Mouse (Mus musculus) embryonic facial prominence, embryonic 12.5 days (tissue): ENCODE measurements around the gene Cdkl1. TPM values are rescaled to one million over a fixed set of nuclear protein-coding genes. Genes with fewer than 3 reads are reported as not detected.

ENCODE experiments used
- ATAC-seq: fragments of 200-750 bp; cut with Nextera tagmentation; 2 replicates; pipeline ENCODE4 v1.8.0; 2017; ENCODE audit not compliant: insufficient number of reproducible peaks, insufficient read depth, low FRiP score, low TSS enrichment
- H3K27ac ChIP-seq: fragments of 300-500 bp; sonication (generic); 2 replicates; pipeline ENCODE4 v1.5.1; 2016; ENCODE audit warnings: mild to moderate bottlenecking
- H3K27me3 ChIP-seq: fragments of 300-500 bp; sonication (generic); 2 replicates; pipeline ENCODE4 v1.6.1; 2016; ENCODE audit warnings: mild to moderate bottlenecking, moderate library complexity
- H3K36me3 ChIP-seq: fragments of 300-500 bp; sonication (generic); 2 replicates; pipeline ENCODE4 v1.6.1; 2016; ENCODE audit warnings: mild to moderate bottlenecking
- H3K4me1 ChIP-seq: fragments of 300-500 bp; sonication (generic); 2 replicates; pipeline ENCODE4 v1.6.1; 2016
- H3K4me2 ChIP-seq: fragments of 300-500 bp; sonication (generic); replicated peaks from 2 replicates; pipeline ENCODE4 v1.6.1; 2016; ENCODE audit warnings: mild to moderate bottlenecking, moderate library complexity
- H3K4me3 ChIP-seq: fragments of 300-500 bp; sonication (generic); 2 replicates; pipeline ENCODE4 v1.5.1; 2016; ENCODE audit warnings: mild to moderate bottlenecking
- H3K9ac ChIP-seq: fragments of 300-500 bp; sonication (generic); 2 replicates; pipeline ENCODE4 v1.6.1; 2016; ENCODE audit warnings: mild to moderate bottlenecking, moderate library complexity
- H3K9me3 ChIP-seq: fragments of 300-500 bp; sonication (generic); 2 replicates; pipeline ENCODE4 v1.6.1; 2016; ENCODE audit warnings: mild to moderate bottlenecking, moderate library complexity
- WGBS: fragments of 180-500 bp; shearing (Covaris S2); methylation state at CpG from one replicate; pipeline ENCODE4 v1.1.7; 2016; 5-methylcytosine and 5-hydroxymethylcytosine counted together
- polyA plus RNA-seq: library from polyadenylated mRNA; unstranded; fragments of >200 nt; fragmentation: Nextera tagmentation; extraction: Ambion mirVana; gene quantifications from 2 replicates; pipeline ENCODE4 v1.2.1, GENCODE M21; 2016

Gene Cdkl1
- polyA plus RNA-seq, 1 experiment from 2014 or later: 1.3 TPM

DNA sequence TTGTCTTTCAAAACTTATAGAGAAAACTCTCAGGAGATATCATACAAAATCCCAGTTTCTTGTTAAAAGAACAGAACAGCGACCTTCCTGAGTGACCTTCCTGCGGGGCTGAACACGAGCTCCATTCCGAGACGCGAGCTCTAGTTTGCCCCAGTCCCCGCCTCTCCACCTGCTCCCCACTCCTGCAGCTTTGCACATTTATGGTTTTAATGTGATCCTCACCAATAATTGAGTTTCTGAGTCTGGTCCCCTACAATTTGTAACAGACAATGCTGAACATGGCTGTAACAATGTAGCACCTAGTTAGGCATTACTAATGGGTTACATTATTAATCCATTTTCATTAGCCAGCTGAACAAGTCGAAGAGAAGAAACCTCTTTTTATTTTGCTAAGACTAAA is 9.6 kb downstream of the Cdkl1 start:
- no peaks in the 10 kb centered on the region for H3K36me3 ChIP-seq
- ATAC-seq: no peak
- no peak overlapping the region for H3K9ac ChIP-seq
- WGBS: 66% methylated on average over 8 of the region's 8 CpGs
- no peak overlapping the region for H3K4me2 ChIP-seq
- no peaks in the 10 kb centered on the region for H3K4me1 ChIP-seq
- no peak overlapping the region for H3K27ac ChIP-seq
- no peaks in the 10 kb centered on the region for H3K9me3 ChIP-seq
- H3K4me3 ChIP-seq: no peak overlapping the region
- H3K27me3 ChIP-seq: no peaks in the 10 kb centered on the region

DNA sequence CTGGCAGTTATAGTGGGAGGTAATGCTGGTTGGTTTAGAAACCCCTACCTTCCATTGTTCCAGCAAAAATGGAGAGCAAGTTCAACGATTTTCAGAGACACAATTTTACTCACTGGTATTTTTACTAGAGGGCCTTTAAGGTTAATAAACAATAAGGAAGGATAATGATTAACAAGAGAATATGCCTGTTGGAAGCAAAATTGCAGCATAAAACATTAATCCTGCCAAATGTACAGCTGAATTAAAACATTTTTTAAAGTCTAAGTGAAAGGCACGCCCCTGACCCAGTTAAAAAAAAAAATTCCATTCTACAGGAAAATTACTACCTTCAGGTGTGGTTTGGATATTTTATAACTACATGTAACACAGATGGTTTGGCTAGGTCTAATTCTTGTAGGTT is 13.1 kb downstream of the Cdkl1 start:
- 86% methylated on average over 2 of the region's 2 CpGs for whole genome bisulfite sequencing
- H3K9me3 ChIP-seq: no peaks in the 10 kb centered on the region

DNA sequence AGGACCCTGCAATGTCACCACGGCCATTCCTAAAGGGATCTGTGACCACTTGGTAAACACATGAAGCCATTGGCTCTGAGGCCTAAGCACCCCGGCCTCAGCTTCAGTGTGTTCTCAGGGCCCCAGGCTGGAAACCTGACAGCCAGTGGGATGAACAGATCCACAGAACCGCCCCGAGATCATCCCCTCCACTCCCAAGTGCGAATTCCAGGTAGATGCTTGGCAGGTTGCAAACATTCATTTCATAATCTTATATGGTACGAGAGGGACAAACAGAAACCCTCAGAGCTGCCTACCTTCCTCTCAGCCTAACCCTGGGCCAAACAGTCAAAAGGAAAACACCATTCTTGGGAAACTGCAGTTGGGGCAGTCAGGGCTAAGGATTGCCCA is 13.7 kb downstream of the Cdkl1 start:
- Histone ChIP-seq H3K9me3 (no peaks in the 10 kb centered on the region), H3K36me3 (no peaks in the 10 kb centered on the region), H3K4me3 (no peak overlapping the region), H3K27me3 (no peaks in the 10 kb centered on the region), H3K9ac (no peak overlapping the region), H3K4me2 (no peak overlapping the region), H3K27ac (no peak overlapping the region), H3K4me1 (no peaks in the 10 kb centered on the region)
- WGBS: 89% methylated on average over 6 of the region's 6 CpGs
- no peak for ATAC-seq

More for the DNA sequence above, 13.1 kb downstream of the Cdkl1 start:
- Histone ChIP-seq H3K4me2 (no peak overlapping the region), H3K27ac (no peak overlapping the region), H3K27me3 (no peaks in the 10 kb centered on the region), H3K36me3 (no peaks in the 10 kb centered on the region), H3K4me1 (no peaks in the 10 kb centered on the region), H3K9ac (no peak overlapping the region), H3K4me3 (no peak overlapping the region)
- ATAC-seq: no peak

DNA sequence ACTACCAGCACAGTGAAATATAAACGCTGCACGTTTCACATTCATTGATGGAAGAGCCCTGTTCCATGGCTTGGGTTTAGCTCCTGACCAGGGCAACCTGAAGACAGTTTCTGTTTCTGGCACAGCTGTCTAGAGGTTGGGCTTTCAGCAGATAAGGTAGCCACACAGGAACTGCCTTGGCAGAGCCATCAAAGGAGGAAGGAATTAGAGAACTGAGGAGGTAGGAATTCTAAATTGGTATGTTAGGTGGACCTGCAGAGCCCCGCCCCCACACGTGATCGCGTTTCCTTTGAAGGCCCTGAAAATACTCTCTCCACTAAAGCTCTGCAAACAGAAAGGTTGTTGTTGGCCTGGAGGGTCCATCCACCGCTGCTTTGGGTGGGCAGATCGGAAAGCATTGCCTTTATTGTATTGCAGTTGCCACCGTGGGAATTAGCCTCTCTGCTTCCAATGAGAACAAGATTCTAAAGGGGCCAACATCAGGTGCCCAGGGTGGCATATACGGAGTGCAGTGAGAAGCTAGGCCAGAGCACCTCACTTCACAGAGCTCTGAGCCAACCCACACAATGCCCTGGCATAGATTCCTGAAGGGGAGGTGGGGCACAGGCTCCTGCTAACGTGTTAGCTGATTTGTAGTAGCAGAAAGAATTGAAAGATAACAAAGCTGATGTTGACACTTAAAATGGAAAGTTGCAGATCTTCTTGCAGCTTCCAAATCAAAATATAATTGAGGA is 14.3 kb downstream of the Cdkl1 start:
- WGBS: 66% methylated on average over 11 of the region's 11 CpGs
- ATAC-seq: no peak
- Histone ChIP-seq H3K4me2 (no peak overlapping the region), H3K4me1 (no peaks in the 10 kb centered on the region), H3K27me3 (no peaks in the 10 kb centered on the region), H3K9me3 (no peaks in the 10 kb centered on the region), H3K4me3 (no peak overlapping the region), H3K36me3 (no peaks in the 10 kb centered on the region), H3K27ac (no peak overlapping the region), H3K9ac (no peak overlapping the region)

DNA sequence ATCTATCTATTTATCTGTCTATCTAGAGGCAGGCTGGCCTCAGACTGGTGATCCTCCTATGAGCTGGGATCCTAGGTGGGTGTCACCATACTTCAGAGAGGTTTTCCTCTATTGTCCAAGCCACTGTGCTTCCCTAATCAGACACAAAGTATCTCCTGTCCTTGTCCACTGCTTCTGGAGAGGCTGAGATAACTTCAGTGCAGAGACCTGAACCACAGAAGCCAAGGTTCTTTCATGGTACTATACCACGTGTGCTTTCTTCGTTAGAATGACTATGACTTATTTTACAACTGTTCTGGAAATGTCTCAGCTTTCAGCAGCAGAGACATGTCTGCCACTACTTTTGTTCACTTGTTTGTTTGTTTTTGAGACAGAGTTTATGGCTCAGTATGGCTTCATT is 22.2 kb downstream of the Cdkl1 start:
- Histone ChIP-seq H3K36me3 (no peaks in the 10 kb centered on the region), H3K9me3 (no peaks in the 10 kb centered on the region), H3K4me1 (peaks cover 6% of the 10 kb centered on the region), H3K27me3 (no peaks in the 10 kb centered on the region), H3K27ac (no peak overlapping the region), H3K4me3 (no peak overlapping the region), H3K4me2 (no peak overlapping the region), H3K9ac (no peak overlapping the region)
- 79% methylated on average over 2 of the region's 2 CpGs for WGBS
- ATAC-seq: no peak

DNA sequence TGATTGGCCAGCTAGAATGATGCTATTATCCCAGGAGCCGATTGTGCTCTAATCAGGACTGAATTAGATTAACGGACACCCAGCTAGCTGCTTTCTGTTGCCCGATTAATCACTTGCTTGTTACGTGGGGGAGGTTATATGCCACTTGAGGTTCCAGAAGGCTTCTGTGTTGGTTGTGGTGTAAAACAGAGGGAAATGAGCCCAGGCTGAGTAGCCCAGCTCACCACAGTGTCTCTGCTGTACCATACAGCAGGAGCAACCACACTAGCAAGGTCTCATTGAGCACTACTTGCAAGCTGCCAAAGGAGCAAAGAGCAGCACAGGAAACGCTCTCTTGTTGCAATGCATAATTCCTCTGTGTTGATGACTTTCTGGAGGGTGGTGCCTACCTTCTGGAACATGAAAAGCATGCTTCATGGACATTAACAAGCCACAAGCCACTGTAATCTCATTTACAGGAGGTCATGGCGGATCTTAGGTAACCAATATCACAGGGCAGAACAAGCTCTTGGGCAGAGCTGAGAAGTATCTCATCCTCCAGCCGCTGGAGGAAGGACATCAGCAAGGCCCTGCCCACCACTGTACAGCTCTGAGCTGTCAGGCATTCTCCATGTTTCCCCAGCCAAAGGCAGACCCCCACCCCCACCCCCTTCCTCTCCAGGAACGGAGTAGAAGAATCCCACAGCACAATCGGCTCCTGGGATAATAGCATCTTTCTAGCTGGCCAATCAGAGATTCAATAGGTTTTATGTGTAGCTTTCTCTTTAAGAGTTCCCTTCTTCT is 23.4 kb downstream of the Cdkl1 start:
- peaks cover 6% of the 10 kb centered on the region for H3K4me1 ChIP-seq
- H3K27ac ChIP-seq: no peak overlapping the region
- no peak overlapping the region for H3K4me2 ChIP-seq
- H3K36me3 ChIP-seq: no peaks in the 10 kb centered on the region
- ATAC-seq: 0 out of 2 replicates have a peak, but pooled peaks have one; percentile 28
- no peak overlapping the region for H3K9ac ChIP-seq
- WGBS: 53% methylated on average over 9 of the region's 9 CpGs
- H3K27me3 ChIP-seq: no peaks in the 10 kb centered on the region
- H3K4me3 ChIP-seq: no peak overlapping the region
- no peaks in the 10 kb centered on the region for H3K9me3 ChIP-seq

DNA sequence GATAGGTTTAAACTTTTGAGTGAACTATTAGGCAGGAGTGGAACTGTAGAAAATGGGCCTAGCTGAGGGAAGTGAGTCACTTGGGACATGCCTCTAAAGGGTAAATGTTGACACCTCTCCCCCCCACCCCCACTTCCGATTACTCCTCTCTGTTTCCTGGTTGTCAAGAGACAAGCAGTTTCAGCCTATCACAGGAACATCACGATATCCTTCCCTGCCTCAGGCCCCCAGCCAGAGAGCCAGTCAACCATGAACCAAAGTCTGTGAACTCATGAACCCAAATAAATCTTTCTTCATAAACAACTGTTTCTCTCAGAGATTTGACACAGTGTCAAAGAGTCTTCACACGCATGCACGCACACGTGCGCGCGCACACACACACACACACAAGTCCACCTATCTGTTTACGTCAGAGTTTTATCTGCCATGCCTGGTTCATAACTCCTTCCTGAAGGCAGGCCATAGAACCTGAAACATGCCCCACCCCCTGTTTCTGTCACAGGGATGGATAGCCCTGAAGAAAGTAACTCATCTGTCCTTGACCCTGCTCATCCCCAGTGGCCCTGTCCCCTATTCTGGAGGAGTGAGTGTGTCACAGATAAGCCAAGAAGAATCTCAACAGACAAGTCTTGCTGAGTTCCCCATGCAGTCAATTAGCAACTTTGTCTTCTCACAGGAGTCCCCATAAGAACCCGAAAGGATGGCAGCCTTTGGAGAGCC is 24.7 kb downstream of the Cdkl1 start:
- Histone ChIP-seq H3K27me3 (no peaks in the 10 kb centered on the region), H3K9ac (no peak overlapping the region), H3K36me3 (no peaks in the 10 kb centered on the region), H3K9me3 (no peaks in the 10 kb centered on the region), H3K4me3 (no peak overlapping the region), H3K4me1 (peaks cover 6% of the 10 kb centered on the region), H3K4me2 (no peak overlapping the region), H3K27ac (no peak overlapping the region)
- WGBS: 79% methylated on average over 10 of the region's 10 CpGs
- no peak for ATAC-seq

DNA sequence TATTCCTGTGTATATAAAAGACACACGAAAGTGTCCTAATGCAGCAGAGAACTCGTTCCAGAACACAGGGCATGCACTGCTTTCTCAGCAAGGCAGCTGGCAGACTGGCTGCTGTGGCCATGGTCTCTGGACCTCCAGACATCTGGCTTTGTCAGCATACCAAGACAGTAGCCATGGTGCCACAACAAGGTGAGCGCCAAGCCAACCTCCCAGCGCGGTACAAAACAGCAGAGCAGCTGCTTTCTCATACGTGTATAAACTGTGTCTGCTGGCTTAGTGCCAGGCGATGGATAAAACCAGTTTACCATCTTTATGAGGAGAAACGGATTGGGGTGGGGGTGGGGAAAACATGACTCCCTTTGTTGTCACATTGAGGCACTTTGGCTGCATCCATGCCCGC is 25.5 kb downstream of the Cdkl1 start:
- Histone ChIP-seq H3K27me3 (no peaks in the 10 kb centered on the region), H3K4me1 (peaks cover 6% of the 10 kb centered on the region), H3K9ac (no peak overlapping the region), H3K4me2 (no peak overlapping the region), H3K9me3 (no peaks in the 10 kb centered on the region), H3K4me3 (no peak overlapping the region), H3K36me3 (no peaks in the 10 kb centered on the region), H3K27ac (no peak overlapping the region)
- WGBS: 80% methylated on average over 9 of the region's 9 CpGs
- no peak for ATAC-seq

DNA sequence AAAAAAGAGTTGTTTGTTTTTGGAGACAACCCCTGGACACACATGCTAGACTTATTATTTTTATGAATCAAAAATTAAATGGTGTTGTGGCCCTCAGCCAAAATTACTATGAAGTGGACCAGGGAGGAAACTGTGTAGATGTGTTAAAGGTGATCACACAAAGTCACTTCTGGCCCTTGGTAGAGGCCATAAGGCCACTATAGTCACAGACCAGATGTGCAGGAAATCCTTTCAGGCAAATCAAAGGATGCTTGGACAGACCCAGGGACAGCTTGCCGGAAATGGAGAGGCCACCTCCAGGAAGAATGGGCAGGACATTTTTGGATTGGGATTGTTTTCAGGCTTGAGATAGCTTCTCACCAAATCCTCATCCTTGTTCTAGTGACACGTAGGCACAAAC is 29.5 kb downstream of the Cdkl1 start:
- no peak overlapping the region for H3K4me2 ChIP-seq
- ATAC-seq: no peak
- H3K4me3 ChIP-seq: no peak overlapping the region
- peaks cover 11% of the 10 kb centered on the region; the same call in 1 of the 2 replicates for H3K4me1 ChIP-seq
- H3K36me3 ChIP-seq: no peaks in the 10 kb centered on the region
- H3K27me3 ChIP-seq: no peaks in the 10 kb centered on the region
- no peak overlapping the region for H3K9ac ChIP-seq
- H3K27ac ChIP-seq: no peak overlapping the region
- no peaks in the 10 kb centered on the region for H3K9me3 ChIP-seq
- WGBS: 50% methylated on average over 2 of the region's 2 CpGs

DNA sequence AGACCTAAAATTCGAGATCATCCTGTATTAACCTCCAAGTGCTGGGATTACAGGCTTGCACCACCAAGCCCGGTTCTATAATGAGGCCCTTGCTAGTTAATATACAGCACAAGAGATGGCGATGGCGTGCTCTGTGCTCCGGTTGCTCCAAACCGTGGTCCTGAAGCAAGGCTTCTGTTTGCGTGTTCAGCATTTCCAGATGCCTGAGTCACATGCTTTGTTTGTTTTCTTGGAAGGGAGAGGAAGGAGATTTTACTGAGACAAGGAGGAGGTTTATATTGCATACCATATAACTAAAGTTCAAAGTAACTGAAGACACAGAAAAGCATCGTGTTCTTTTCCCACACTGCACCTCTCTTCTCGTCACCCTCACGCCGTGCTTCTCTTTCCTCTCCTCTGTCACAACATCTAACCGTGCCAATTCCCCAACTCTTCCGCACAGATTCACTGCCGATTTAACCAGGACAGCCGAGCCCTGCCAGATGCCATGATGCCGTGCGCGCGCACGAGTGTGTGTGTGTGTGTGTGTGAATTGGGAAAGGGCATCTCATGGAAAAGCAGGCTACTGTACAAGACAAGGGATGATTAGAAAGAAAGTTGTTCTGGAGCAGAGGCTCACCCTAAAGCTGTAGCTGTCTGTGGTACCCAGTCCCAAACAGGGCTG is 30.2 kb downstream of the Cdkl1 start:
- WGBS: 83% methylated on average over 20 of the region's 20 CpGs
- no peak overlapping the region for H3K4me2 ChIP-seq
- no peak overlapping the region for H3K4me3 ChIP-seq
- 0 out of 2 replicates have a peak overlapping the region, but pooled peaks have one; percentile 8 for H3K27ac ChIP-seq
- H3K36me3 ChIP-seq: no peaks in the 10 kb centered on the region
- H3K27me3 ChIP-seq: no peaks in the 10 kb centered on the region
- no peaks in the 10 kb centered on the region for H3K9me3 ChIP-seq
- ATAC-seq: no peak
- H3K4me1 ChIP-seq: peaks cover 11% of the 10 kb centered on the region; the same call in 1 of the 2 replicates
- no peak overlapping the region for H3K9ac ChIP-seq

DNA sequence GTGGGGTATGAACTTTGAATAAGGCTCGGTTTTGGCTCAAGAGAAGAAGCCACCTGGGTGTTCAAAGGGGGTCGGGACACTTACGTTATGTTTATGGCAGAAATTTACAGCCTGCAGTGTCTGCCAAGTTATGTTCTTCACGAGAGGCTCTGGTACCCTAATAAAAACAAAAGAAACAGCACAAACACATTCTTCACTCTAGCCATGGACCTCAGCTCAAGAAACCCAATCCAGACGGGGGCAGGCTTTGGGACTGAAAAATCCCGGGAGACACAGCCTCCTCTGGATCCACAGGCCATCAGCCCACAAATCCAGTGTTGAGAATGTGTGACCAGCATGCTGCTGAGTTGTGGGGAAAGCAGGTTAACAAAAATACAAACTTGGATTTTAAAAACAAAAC is 31.1 kb downstream of the Cdkl1 start:
- H3K9ac ChIP-seq: no peak overlapping the region
- H3K4me1 ChIP-seq: peaks cover 11% of the 10 kb centered on the region; the same call in 1 of the 2 replicates
- ATAC-seq: no peak
- no peaks in the 10 kb centered on the region for H3K27me3 ChIP-seq
- no peaks in the 10 kb centered on the region for H3K9me3 ChIP-seq
- H3K36me3 ChIP-seq: no peaks in the 10 kb centered on the region
- no peak overlapping the region for H3K4me2 ChIP-seq
- H3K27ac ChIP-seq: peak overlapping the region; percentile 1; the same call in 1 of the 2 replicates
- 60% methylated on average over 6 of the region's 6 CpGs for WGBS
- no peak overlapping the region for H3K4me3 ChIP-seq
